Mouse (Mus musculus): ENCODE measurements around the gene Rbm14.

Rbm14 gene

GRCm38 (mm10) chr19:4811063-4811908, at the start of gene Rbm14, which contains the start of gene Gm21992:
Gene Rbm14 (minus strand): TSS chr19:4811634.
Gene Gm21992 (minus strand): TSS chr19:4811612.
- peak; percentile 97 for DNase-seq (ENCODE audit: low spot score)

- DNase-seq (ENCODE audit: low spot score), result no peak
Observed at GRCm38 (mm10) chr19:4859081-4859480, 47.6 kb upstream of the Rbm14 start.

- DNase-seq (ENCODE audit: low spot score), result no peak
Observed at GRCm38 (mm10) chr19:4855951-4856350, 44.5 kb upstream of the Rbm14 start.

GRCm38 (mm10) chr19:4855470-4855820, 44.0 kb upstream of the Rbm14 start:
- DNase-seq (ENCODE audit: low spot score), result no peak

GRCm38 (mm10) chr19:4854552-4855469, 43.4 kb upstream of the Rbm14 start, which contains the start of gene Ctsf:
Gene Ctsf (plus strand): TSS chr19:4855130.
- DNase-seq (ENCODE audit: low spot score), result peak; percentile 89

- no peak for DNase-seq (ENCODE audit: low spot score)
Observed at GRCm38 (mm10) chr19:4850281-4850680, 38.8 kb upstream of the Rbm14 start.

GRCm38 (mm10) chr19:4849800-4850199, 38.4 kb upstream of the Rbm14 start:
- DNase-seq (ENCODE audit: low spot score), result no peak

GRCm38 (mm10) chr19:4847490-4847889, 36.1 kb upstream of the Rbm14 start:
- no peak for DNase-seq (ENCODE audit: low spot score)

GRCm38 (mm10) chr19:4845846-4846245, 34.4 kb upstream of the Rbm14 start:
- DNase-seq (ENCODE audit: low spot score), result no peak

- DNase-seq (ENCODE audit: low spot score), result no peak
Observed at GRCm38 (mm10) chr19:4842611-4843010, 31.2 kb upstream of the Rbm14 start.

- DNase-seq (ENCODE audit: low spot score), result no peak
Observed at GRCm38 (mm10) chr19:4840848-4841247, 29.4 kb upstream of the Rbm14 start.

- peak; percentile 97 for DNase-seq (ENCODE audit: low spot score)
Observed at GRCm38 (mm10) chr19:4839149-4839548, 27.7 kb upstream of the Rbm14 start, which contains the start of the genes Ccs and Ccdc87. Gene Ccs (minus strand): TSS chr19:4839332. Gene Ccdc87 (plus strand): TSS chr19:4839366.

GRCm38 (mm10) chr19:4838526-4839140, 27.2 kb upstream of the Rbm14 start:
- no peak for DNase-seq (ENCODE audit: low spot score)

- DNase-seq (ENCODE audit: low spot score), result no peak
Observed at GRCm38 (mm10) chr19:4837049-4837448, 25.6 kb upstream of the Rbm14 start.

- no peak for DNase-seq (ENCODE audit: low spot score)
Observed at GRCm38 (mm10) chr19:4836096-4836495, 24.7 kb upstream of the Rbm14 start.

GRCm38 (mm10) chr19:4833977-4834376, 22.5 kb upstream of the Rbm14 start:
- no peak for DNase-seq (ENCODE audit: low spot score)

- DNase-seq (ENCODE audit: low spot score), result no peak
Observed at GRCm38 (mm10) chr19:4829156-4829555, 17.7 kb upstream of the Rbm14 start.

GRCm38 (mm10) chr19:4828444-4829114, 17.1 kb upstream of the Rbm14 start:
- DNase-seq (ENCODE audit: low spot score), result no peak

GRCm38 (mm10) chr19:4820678-4821303, 9.4 kb upstream of the Rbm14 start:
- DNase-seq (ENCODE audit: low spot score), result peak; percentile 73

- no peak for DNase-seq (ENCODE audit: low spot score)
Observed at GRCm38 (mm10) chr19:4817182-4817835, 5.9 kb upstream of the Rbm14 start.

- peak; percentile 71 for DNase-seq (ENCODE audit: low spot score)
Observed at GRCm38 (mm10) chr19:4813015-4813414, 1.6 kb upstream of the Rbm14 start.

All from testis, postnatal 10 days (tissue).